In the genomic region with DNA sequence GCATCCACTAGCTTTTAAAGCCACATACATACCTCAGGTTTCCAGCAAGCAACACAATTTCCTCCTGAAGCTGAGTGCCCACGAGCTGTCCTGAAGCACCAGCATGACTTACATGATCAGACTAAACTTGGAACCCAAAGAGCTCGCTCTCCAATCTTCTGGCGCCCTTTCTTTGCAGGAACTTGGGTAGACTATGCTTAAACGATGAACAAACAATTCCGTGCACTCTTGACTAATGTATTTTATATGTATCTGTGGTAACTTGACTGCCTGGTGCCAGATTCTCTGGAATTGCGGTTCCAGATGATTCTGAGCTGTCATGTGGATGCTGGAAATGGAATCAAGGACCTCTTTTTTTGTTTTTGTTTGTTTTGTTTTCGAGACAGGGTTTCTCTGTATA, we compare ENCODE assay signal across 8 mouse cellular contexts. TPM values are rescaled to one million over a fixed set of nuclear protein-coding genes. Genes with fewer than 3 reads are reported as not detected.
A peak's percentile ranks its signal among the peaks of the same experiment; 100 is the strongest.
DNase-seq lines count a peak whose midpoint lies in the region; ATAC-seq and TF ChIP-seq lines count a peak whose summit lies in the region.

No protein-coding gene starts in this region.

- no peak for DNase-seq in heart, adult 18-20 months
- DNase-seq in ES-E14 (ENCODE audit: low read depth, low spot score) = no peak
- no peak for DNase-seq in hindbrain, embryonic 10.5 days (ENCODE audit: low spot score)
- DNase-seq in midbrain, embryonic 11.5 days (ENCODE audit: low spot score, missing footprints) = peak; percentile 84
- no peak for DNase-seq in embryo, embryonic 10 days (ENCODE audit: low spot score)
- no peak for DNase-seq in right cerebral cortex, adult 18-20 months
- DNase-seq in thymus, adult 18-20 months = no peak

- H3K9ac ChIP-seq in heart, embryonic 13.5 days = peak overlapping the region; percentile 91
- H3K9ac ChIP-seq in ES-E14 (ENCODE audit: insufficient read depth, low read depth, low read length, poor library complexity, severe bottlenecking) = peak overlapping the region; percentile 82; the same call in 1 of the 2 replicates
- H3K9ac ChIP-seq in midbrain, embryonic 11.5 days (ENCODE audit: low read length) = peak overlapping the region; percentile 75

- no peak for ATAC-seq in heart, embryonic 13.5 days (ENCODE audit: extremely low read depth, insufficient number of reproducible peaks, low FRiP score, low TSS enrichment)
- no peak for ATAC-seq in midbrain, embryonic 11.5 days (ENCODE audit: low FRiP score)

- peak overlapping the region; percentile 82 for H3K4me2 ChIP-seq in heart, embryonic 13.5 days
- H3K4me2 ChIP-seq in midbrain, embryonic 11.5 days = peak overlapping the region; percentile 92

- H3K4me1 ChIP-seq in heart, embryonic 13.5 days = peaks cover 26% of the 10 kb centered on the region
- peaks cover 0 to 2% of the 10 kb centered on the region in 2 experiments; a peak in 1 of 4 replicates for H3K4me1 ChIP-seq in ES-E14 (ENCODE audit: control insufficient read depth in 2 of 2, insufficient read depth in 2 of 2, low read length in 2 of 2, poor library complexity in 1 of 2)
- peaks cover 25% of the 10 kb centered on the region for H3K4me1 ChIP-seq in hindbrain, embryonic 10.5 days (replicated peaks)
- H3K4me1 ChIP-seq in midbrain, embryonic 11.5 days (ENCODE audit: control insufficient read depth, insufficient read depth, low read length) = peaks cover 12% of the 10 kb centered on the region

- H3K36me3 ChIP-seq in heart, embryonic 13.5 days = peaks cover 55% of the 10 kb centered on the region
- peaks cover 29% of the 10 kb centered on the region for H3K36me3 ChIP-seq in ES-E14 (ENCODE audit: control insufficient read depth, insufficient read depth, low read length, poor library complexity, severe bottlenecking)
- peaks cover 56% of the 10 kb centered on the region for H3K36me3 ChIP-seq in hindbrain, embryonic 10.5 days
- H3K36me3 ChIP-seq in midbrain, embryonic 11.5 days (ENCODE audit: control insufficient read depth, insufficient read depth, low read length) = peaks cover 16% of the 10 kb centered on the region

- H3K4me3 ChIP-seq in heart, embryonic 13.5 days = peak overlapping the region; percentile 67
- peak overlapping the region; percentile 72 to 89 for H3K4me3 ChIP-seq in ES-E14 (ENCODE audit: insufficient read depth in 1 of 2, low read depth in 1 of 2, low read length in 2 of 2, poor library complexity in 1 of 2, severe bottlenecking in 1 of 2)
- H3K4me3 ChIP-seq in hindbrain, embryonic 10.5 days = peak overlapping the region; percentile 63
- peak overlapping the region; percentile 65 for H3K4me3 ChIP-seq in midbrain, embryonic 11.5 days (ENCODE audit: low read depth, low read length)

- 32% methylated on average over 7 of the region's 7 CpGs for WGBS in heart, embryonic 13.5 days
- WGBS in hindbrain, embryonic 10.5 days = 37% methylated on average over 7 of the region's 7 CpGs
- WGBS in midbrain, embryonic 11.5 days = 37% methylated on average over 7 of the region's 7 CpGs

- no peaks in the 10 kb centered on the region for H3K9me3 ChIP-seq in heart, embryonic 13.5 days
- no peaks in the 10 kb centered on the region for H3K9me3 ChIP-seq in ES-E14 (ENCODE audit: control insufficient read depth, insufficient read depth, low read depth, low read length)
- H3K9me3 ChIP-seq in hindbrain, embryonic 10.5 days = no peaks in the 10 kb centered on the region
- no peaks in the 10 kb centered on the region for H3K9me3 ChIP-seq in midbrain, embryonic 11.5 days (ENCODE audit: control insufficient read depth, low read length)

- in situ Hi-C loops in ES-E14 (cut with MboI; ENCODE audit: low sequenced_read_pairs in 2 of 2, unreplicated experiment in 2 of 2) = no loop called here

- H3K27ac ChIP-seq in heart, embryonic 13.5 days (replicated peaks) = peak overlapping the region; percentile 95
- H3K27ac ChIP-seq in ES-E14 (ENCODE audit: insufficient read depth, low read depth, low read length, poor library complexity, severe bottlenecking) = no peak overlapping the region
- peak overlapping the region; percentile 35; the same call in 1 of the 2 replicates for H3K27ac ChIP-seq in hindbrain, embryonic 10.5 days
- H3K27ac ChIP-seq in midbrain, embryonic 11.5 days (ENCODE audit: low read depth, low read length) = no peak overlapping the region

- no peaks in the 10 kb centered on the region for H3K27me3 ChIP-seq in heart, embryonic 13.5 days (replicated peaks)
- no peaks in the 10 kb centered on the region for H3K27me3 ChIP-seq in hindbrain, embryonic 10.5 days (ENCODE audit: insufficient read depth, poor library complexity, severe bottlenecking)
- H3K27me3 ChIP-seq in midbrain, embryonic 11.5 days (ENCODE audit: control insufficient read depth, insufficient read depth, low read length) = no peaks in the 10 kb centered on the region

TF ChIP-seq in ES-E14, 5 proteins besides CTCF, POLR2A, EP300 and RAD21:
- TF ChIP-seq MAFK (IDR thresholded peaks at IDR 0.05; ENCODE audit: insufficient read depth, low read depth, low read length) (no peak), ZNF384 (IDR thresholded peaks at IDR 0.05; ENCODE audit: low read depth, low read length) (no peak), HCFC1 (IDR thresholded peaks at IDR 0.05; ENCODE audit: borderline replicate concordance, insufficient read depth, low read length) (no peak), ZC3H11A (IDR thresholded peaks at IDR 0.05; ENCODE audit: borderline replicate concordance, low read depth, low read length) (no peak), CHD2 (IDR thresholded peaks at IDR 0.05; ENCODE audit: low read depth, low read length) (no peak)

RNA-seq across cellular contexts. Expression of gene Pomt1, which starts 1.0 kb away (rescaled TPM):
- polyA plus RNA-seq in heart, embryonic 13.5 days (2015; fragmentation: Nextera tagmentation; extraction: Ambion mirVana) = 16.0 and 18.8 TPM in 2 replicates
- total RNA-seq in heart, adult 18-20 months (2021) = 10 to 100 TPM; 13.7 to 17.8 TPM
- 36.5 and 63.7 TPM in 2 replicates for total RNA-seq in ES-E14 (2012; rRNA removed)
- polyA plus RNA-seq in hindbrain, embryonic 10.5 days (2016; fragmentation: Nextera tagmentation; extraction: Ambion mirVana) = 27.1 and 27.2 TPM in 2 replicates
- polyA plus RNA-seq in midbrain, embryonic 11.5 days (2014; fragmentation: Nextera tagmentation; extraction: Ambion mirVana) = 16.4 and 22.0 TPM in 2 replicates

RNA-seq across cellular contexts. Expression of gene Uck1, which starts 24.5 kb away (rescaled TPM):
- 44.8 and 45.3 TPM in 2 replicates for polyA plus RNA-seq in heart, embryonic 13.5 days (2015; fragmentation: Nextera tagmentation; extraction: Ambion mirVana)
- total RNA-seq in heart, adult 18-20 months (2021) = 10 to 100 TPM; 20.3 to 26.7 TPM
- 52.1 and 56.8 TPM in 2 replicates for total RNA-seq in ES-E14 (2012; rRNA removed)
- polyA plus RNA-seq in hindbrain, embryonic 10.5 days (2016; fragmentation: Nextera tagmentation; extraction: Ambion mirVana) = 77.2 and 83.0 TPM in 2 replicates
- polyA plus RNA-seq in midbrain, embryonic 11.5 days (2014; fragmentation: Nextera tagmentation; extraction: Ambion mirVana) = 70.9 and 73.2 TPM in 2 replicates

RNA-seq across cellular contexts. Expression of gene Golga2, which starts 51.8 kb away (rescaled TPM):
- polyA plus RNA-seq in heart, embryonic 13.5 days (2015; fragmentation: Nextera tagmentation; extraction: Ambion mirVana) = 22.0 and 22.2 TPM in 2 replicates
- 10 to 100 TPM; 67.6 to 75.5 TPM for total RNA-seq in heart, adult 18-20 months (2021)
- 42.2 and 49.9 TPM in 2 replicates for total RNA-seq in ES-E14 (2012; rRNA removed)
- polyA plus RNA-seq in hindbrain, embryonic 10.5 days (2016; fragmentation: Nextera tagmentation; extraction: Ambion mirVana) = 20.2 and 22.6 TPM in 2 replicates
- polyA plus RNA-seq in midbrain, embryonic 11.5 days (2014; fragmentation: Nextera tagmentation; extraction: Ambion mirVana) = 14.6 and 16.7 TPM in 2 replicates

RNA-seq across cellular contexts. Expression of gene Swi5, which starts 52.4 kb away (rescaled TPM):
- 286 and 336 TPM in 2 replicates for polyA plus RNA-seq in heart, embryonic 13.5 days (2015; fragmentation: Nextera tagmentation; extraction: Ambion mirVana)
- 100 to 1,000 TPM; 214 to 232 TPM for total RNA-seq in heart, adult 18-20 months (2021)
- total RNA-seq in ES-E14 (2012; rRNA removed) = 172 and 280 TPM in 2 replicates
- 488 and 544 TPM in 2 replicates for polyA plus RNA-seq in hindbrain, embryonic 10.5 days (2016; fragmentation: Nextera tagmentation; extraction: Ambion mirVana)
- 382 and 417 TPM in 2 replicates for polyA plus RNA-seq in midbrain, embryonic 11.5 days (2014; fragmentation: Nextera tagmentation; extraction: Ambion mirVana)

Comparison
In these comparisons a context has a peak if more than half of its experiments do, and no peak if none do; other contexts are left out.
1. H3K27ac ChIP-seq: peak in heart, embryonic 13.5 days (single experiment) and hindbrain, embryonic 10.5 days (single experiment); none in ES-E14 (single experiment) and midbrain, embryonic 11.5 days (single experiment).
2. Peak in every context shown above with its lines, with median percentiles within 50 percentile points of each other: H3K4me3 ChIP-seq and H3K9ac ChIP-seq.